Comparison of ENCODE assay signal across 27 mouse cellular contexts in genomic region chr2:44029865-44030264, GRCm38 (mm10).
DNase-seq lines count a peak whose midpoint lies in the region; ATAC-seq and TF ChIP-seq lines count a peak whose summit lies in the region.
"Had no signal": no experiment of that assay in that cellular context is flagged by ENCODE, and none has a peak within 500 bp of the region (broad histone marks: within the 10 kb centered on the region; RNA-seq: fewer than 3 reads in every experiment).

No protein-coding gene starts in this region.

- DNase-seq in forebrain, embryonic 14.5 days (ENCODE audit: low spot score) = no peak
- no peak for DNase-seq in layer of hippocampus, adult 2 months (ENCODE audit: low spot score in 2 of 2)
- DNase-seq in layer of hippocampus, adult 9-10 months (ENCODE audit: low spot score) = no peak
- DNase-seq: adrenal gland, adult 2 months; adrenal gland, postnatal 14 days; B cell, adult 2 months; cerebellum, adult 11 months; cerebellum, adult 9-11 months; gastrocnemius, postnatal 25 days; heart, adult 18-20 months; heart, postnatal 10 days; heart, postnatal 36 days; kidney, adult 11 months had no signal

- ATAC-seq in forebrain, embryonic 14.5 days = no peak
- ATAC-seq in forebrain, embryonic 12.5 days (ENCODE audit: low FRiP score) = no peak
- no peak; the same call in 1 of the 2 replicates for ATAC-seq in forebrain, embryonic 16.5 days
- ATAC-seq in activated CD4-positive, CD25-positive, alpha-beta regulatory T cell, adult 4 months = no peak
- ATAC-seq: hindbrain, embryonic 16.5 days; intestine, embryonic 15.5 days; Patski had no signal

- no peak overlapping the region for H3K9ac ChIP-seq in forebrain, embryonic 14.5 days (ENCODE audit: low read length)
- H3K9ac ChIP-seq in forebrain, embryonic 12.5 days = no peak overlapping the region
- H3K9ac ChIP-seq in forebrain, embryonic 16.5 days (replicated peaks; ENCODE audit: low read depth, low read length) = no peak overlapping the region
- H3K9ac ChIP-seq: embryonic facial prominence, embryonic 12.5 days; embryonic facial prominence, embryonic 15.5 days; heart, embryonic 12.5 days; heart, embryonic 15.5 days; hindbrain, embryonic 13.5 days; intestine, embryonic 15.5 days had no signal

- H3K4me3 ChIP-seq in forebrain, embryonic 14.5 days (ENCODE audit: low read depth, low read length) = no peak overlapping the region
- H3K4me3 ChIP-seq in forebrain, embryonic 12.5 days (replicated peaks) = no peak overlapping the region
- no peak overlapping the region for H3K4me3 ChIP-seq in layer of hippocampus, adult 2 months
- H3K4me3 ChIP-seq in forebrain, embryonic 16.5 days (replicated peaks; ENCODE audit: low read length) = no peak overlapping the region
- H3K4me3 ChIP-seq: embryonic facial prominence, embryonic 12.5 days; embryonic facial prominence, embryonic 15.5 days; heart, embryonic 12.5 days; heart, embryonic 15.5 days; hindbrain, embryonic 10.5 days; hindbrain, embryonic 13.5 days; intestine, embryonic 15.5 days had no signal

- WGBS in forebrain, embryonic 14.5 days = 84% methylated on average over 10 of the region's 10 CpGs
- WGBS in forebrain, embryonic 12.5 days = 87% methylated on average over 10 of the region's 10 CpGs
- WGBS in forebrain, embryonic 16.5 days = 65% methylated on average over 10 of the region's 10 CpGs

- H3K4me1 ChIP-seq in forebrain, embryonic 14.5 days (ENCODE audit: control insufficient read depth, insufficient read depth, low read length) = no peaks in the 10 kb centered on the region
- no peaks in the 10 kb centered on the region for H3K4me1 ChIP-seq in forebrain, embryonic 12.5 days
- H3K4me1 ChIP-seq in forebrain, embryonic 16.5 days (replicated peaks; ENCODE audit: control insufficient read depth, insufficient read depth, low read length) = no peaks in the 10 kb centered on the region
- H3K4me1 ChIP-seq: embryonic facial prominence, embryonic 12.5 days; embryonic facial prominence, embryonic 15.5 days; heart, embryonic 12.5 days; heart, embryonic 15.5 days; hindbrain, embryonic 10.5 days; hindbrain, embryonic 13.5 days; intestine, embryonic 15.5 days had no signal

- no peaks in the 10 kb centered on the region for H3K27me3 ChIP-seq in forebrain, embryonic 14.5 days (replicated peaks; ENCODE audit: control insufficient read depth, insufficient read depth, low read length)
- H3K27me3 ChIP-seq in forebrain, embryonic 12.5 days = no peaks in the 10 kb centered on the region
- no peaks in the 10 kb centered on the region for H3K27me3 ChIP-seq in forebrain, embryonic 16.5 days (replicated peaks; ENCODE audit: control insufficient read depth, insufficient read depth, low read length)
- H3K27me3 ChIP-seq: CH12.LX; embryonic facial prominence, embryonic 12.5 days; embryonic facial prominence, embryonic 15.5 days; heart, embryonic 12.5 days; heart, embryonic 15.5 days; hindbrain, embryonic 13.5 days; intestine, embryonic 15.5 days had no signal

- no peaks in the 10 kb centered on the region for H3K36me3 ChIP-seq in forebrain, embryonic 14.5 days (ENCODE audit: control insufficient read depth, insufficient read depth, low read length)
- no peaks in the 10 kb centered on the region for H3K36me3 ChIP-seq in forebrain, embryonic 12.5 days (replicated peaks)
- no peaks in the 10 kb centered on the region for H3K36me3 ChIP-seq in forebrain, embryonic 16.5 days (ENCODE audit: control insufficient read depth, insufficient read depth)
- H3K36me3 ChIP-seq: embryonic facial prominence, embryonic 12.5 days; embryonic facial prominence, embryonic 15.5 days; G1E; heart, embryonic 12.5 days; heart, embryonic 15.5 days; hindbrain, embryonic 10.5 days; hindbrain, embryonic 13.5 days; intestine, embryonic 15.5 days had no signal

- H3K9me3 ChIP-seq in forebrain, embryonic 14.5 days (replicated peaks; ENCODE audit: control insufficient read depth, low read length) = no peaks in the 10 kb centered on the region
- H3K9me3 ChIP-seq in forebrain, embryonic 12.5 days = no peaks in the 10 kb centered on the region
- H3K9me3 ChIP-seq in forebrain, embryonic 16.5 days (ENCODE audit: control insufficient read depth, low read length) = no peaks in the 10 kb centered on the region
- H3K9me3 ChIP-seq: embryonic facial prominence, embryonic 12.5 days; embryonic facial prominence, embryonic 15.5 days; G1E; heart, embryonic 12.5 days; heart, embryonic 15.5 days; hindbrain, embryonic 10.5 days; hindbrain, embryonic 13.5 days; intestine, embryonic 15.5 days had no signal

- no peak overlapping the region for H3K4me2 ChIP-seq in forebrain, embryonic 14.5 days (ENCODE audit: low read length)
- no peak overlapping the region for H3K4me2 ChIP-seq in forebrain, embryonic 12.5 days
- H3K4me2 ChIP-seq in forebrain, embryonic 16.5 days (ENCODE audit: low read length) = no peak overlapping the region
- H3K4me2 ChIP-seq: embryonic facial prominence, embryonic 12.5 days; embryonic facial prominence, embryonic 15.5 days; heart, embryonic 12.5 days; heart, embryonic 15.5 days; hindbrain, embryonic 13.5 days; intestine, embryonic 15.5 days had no signal

- H3K27ac ChIP-seq in forebrain, embryonic 14.5 days (ENCODE audit: low read depth, low read length) = peak overlapping the region; percentile 58; the same call in 1 of the 2 replicates
- H3K27ac ChIP-seq in forebrain, embryonic 12.5 days = no peak overlapping the region
- peak overlapping the region; percentile 89 for H3K27ac ChIP-seq in layer of hippocampus, adult 2 months
- H3K27ac ChIP-seq in forebrain, embryonic 16.5 days (ENCODE audit: low read length) = peak overlapping the region; percentile 81
- H3K27ac ChIP-seq: embryonic facial prominence, embryonic 12.5 days; embryonic facial prominence, embryonic 15.5 days; heart, embryonic 15.5 days; hindbrain, embryonic 10.5 days; hindbrain, embryonic 13.5 days; intestine, embryonic 15.5 days had no signal

- no peak for TF ChIP-seq CTCF in layer of hippocampus, adult 2 months (conservative IDR thresholded peaks at IDR 0.05)
